Mouse (Mus musculus) hindbrain, embryonic 16.5 days (tissue): ENCODE data around the gene Tcta. TPM values are rescaled to one million over a fixed set of nuclear protein-coding genes. Genes with fewer than 3 reads are reported as not detected.
"Not testable (repeated sequence)": the region's sequence is repeated elsewhere in the genome, so short reads cannot be mapped to it uniquely, and the experiment has no call there.

ENCODE experiments used
- ATAC-seq: fragments of 200-750 bp; cut with Nextera tagmentation; 2 replicates; pipeline ENCODE4 v1.8.0; 2017; ENCODE audit warnings: moderate TSS enrichment, moderate library complexity
- H3K27ac ChIP-seq: fragments of 300-500 bp; sonication (generic); 2 replicates; pipeline ENCODE4 v1.5.1; 2014; ENCODE audit warnings: low read depth, mild to moderate bottlenecking, control low read depth, low read length, moderate library complexity
- H3K27me3 ChIP-seq: fragments of 300-500 bp; sonication (generic); replicated peaks from 2 replicates; pipeline ENCODE4 v1.6.1; 2014; ENCODE audit warnings: low read length; ENCODE audit not compliant: control insufficient read depth, insufficient read depth
- H3K36me3 ChIP-seq: fragments of 300-500 bp; sonication (generic); 2 replicates; pipeline ENCODE4 v1.6.1; 2014; ENCODE audit warnings: mild to moderate bottlenecking, low read length, moderate library complexity, mixed read lengths; ENCODE audit not compliant: control insufficient read depth, insufficient read depth
- H3K4me1 ChIP-seq: fragments of 300-500 bp; sonication (generic); 2 replicates; pipeline ENCODE4 v1.6.1; 2014; ENCODE audit warnings: low read depth, low read length; ENCODE audit not compliant: control insufficient read depth, insufficient read depth
- H3K4me2 ChIP-seq: fragments of 300-500 bp; sonication (generic); 2 replicates; pipeline ENCODE4 v1.6.1; 2014; ENCODE audit warnings: mild to moderate bottlenecking, low read length, control low read depth, moderate library complexity
- H3K4me3 ChIP-seq: fragments of 300-500 bp; sonication (generic); 2 replicates; pipeline ENCODE4 v1.5.1; 2014; ENCODE audit warnings: mild to moderate bottlenecking, low read length, control low read depth, moderate library complexity
- H3K9ac ChIP-seq: fragments of 300-500 bp; sonication (generic); 2 replicates; pipeline ENCODE4 v1.6.1; 2014; ENCODE audit warnings: low read depth, mild to moderate bottlenecking, control low read depth, low read length, moderate library complexity
- H3K9me3 ChIP-seq: fragments of 300-500 bp; sonication (generic); 2 replicates; pipeline ENCODE4 v1.6.1; 2014; ENCODE audit warnings: mild to moderate bottlenecking, low read length, moderate library complexity; ENCODE audit not compliant: control insufficient read depth
- WGBS: fragments of 180-500 bp; shearing (Covaris S2); extraction: QIAGEN DNeasy Blood & Tissue Kit; methylation state at CpG from one replicate; pipeline ENCODE4 v1.1.7; 2014; 5-methylcytosine and 5-hydroxymethylcytosine counted together
- polyA plus RNA-seq: library from polyadenylated mRNA; unstranded; fragments of >200 nt; fragmentation: Nextera tagmentation; extraction: Ambion mirVana; gene quantifications from 2 replicates; pipeline ENCODE4 v1.2.1, GENCODE M21; 2015

The Tcta gene
- polyA plus RNA-seq, 1 experiment from 2014 or later = 57.2 TPM

DNA sequence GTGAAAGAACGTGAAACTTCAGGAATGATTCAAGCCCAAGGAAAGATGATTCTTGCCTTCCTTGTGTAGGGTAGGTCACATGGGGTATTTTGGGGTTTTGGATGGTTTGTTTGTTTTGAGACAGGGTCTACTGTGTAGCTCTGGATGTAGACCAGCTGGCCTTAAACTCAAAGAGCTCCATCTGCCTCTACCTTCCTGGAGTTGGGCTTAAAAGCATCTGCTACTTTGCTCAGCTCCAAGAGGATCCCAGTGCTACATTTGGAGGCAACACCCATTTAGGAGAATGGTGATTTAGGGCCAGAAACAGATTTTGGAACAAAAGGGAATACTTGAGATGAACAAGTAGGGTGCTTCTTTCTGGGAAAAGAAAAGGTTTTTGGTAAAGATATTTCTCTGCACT, 18.8 kb upstream of the Tcta start:
- Histone ChIP-seq H3K9me3 (no peaks in the 10 kb centered on the region), H3K4me2 (no peak overlapping the region), H3K27me3 (no peaks in the 10 kb centered on the region), H3K4me1 (no peaks in the 10 kb centered on the region), H3K4me3 (no peak overlapping the region), H3K9ac (no peak overlapping the region), H3K36me3 (peaks cover 11% of the 10 kb centered on the region), H3K27ac (no peak overlapping the region)
- WGBS = 95% methylated on average over 1 of the region's 1 CpGs
- ATAC-seq = no peak

DNA sequence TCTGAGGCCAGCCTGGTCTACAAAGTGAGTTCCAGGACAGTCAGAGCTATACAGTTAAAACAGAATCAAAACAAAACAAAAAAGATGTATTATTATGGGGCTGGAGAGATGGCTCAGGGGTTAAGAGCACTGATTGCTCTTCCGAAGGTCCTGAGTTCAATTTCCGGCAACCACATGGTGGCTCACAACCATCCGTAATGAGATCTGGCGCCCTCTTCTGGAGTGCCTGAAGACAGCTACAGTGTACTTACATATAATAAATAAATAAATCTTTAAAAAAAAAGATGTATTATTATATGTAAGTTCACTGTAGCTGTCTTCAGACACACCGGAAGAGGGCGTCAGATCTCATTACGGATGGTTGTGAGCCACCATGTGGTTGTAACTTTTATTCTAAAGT, 16.1 kb upstream of the Tcta start:
- not testable (repeated sequence) for H3K36me3 ChIP-seq, H3K27ac ChIP-seq, H3K27me3 ChIP-seq, ATAC-seq, H3K4me2 ChIP-seq, H3K4me1 ChIP-seq, H3K4me3 ChIP-seq, H3K9ac ChIP-seq, H3K9me3 ChIP-seq
- WGBS = 96% methylated on average over 7 of the region's 7 CpGs

DNA sequence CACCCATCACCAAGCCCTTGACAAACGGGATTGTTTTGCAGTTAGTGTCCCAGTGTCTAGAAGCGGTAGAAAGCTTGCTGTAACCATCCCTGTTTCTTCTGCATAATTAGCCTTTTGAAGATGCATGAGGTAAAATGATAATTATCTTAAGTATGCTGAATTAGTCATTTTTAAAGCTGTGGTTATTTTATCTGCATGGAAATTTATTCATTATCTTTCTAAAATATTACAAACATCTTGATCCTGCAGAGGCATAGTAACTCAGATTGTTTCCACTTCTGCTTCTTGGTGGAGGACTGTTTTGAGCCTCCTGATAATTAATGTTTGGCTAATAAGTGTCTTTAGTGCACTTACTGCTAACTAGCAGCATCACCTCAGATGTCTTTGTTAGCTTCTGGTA, 12.5 kb upstream of the Tcta start:
- 77% methylated on average over 2 of the region's 2 CpGs for WGBS
- H3K9ac ChIP-seq = no peak overlapping the region

DNA sequence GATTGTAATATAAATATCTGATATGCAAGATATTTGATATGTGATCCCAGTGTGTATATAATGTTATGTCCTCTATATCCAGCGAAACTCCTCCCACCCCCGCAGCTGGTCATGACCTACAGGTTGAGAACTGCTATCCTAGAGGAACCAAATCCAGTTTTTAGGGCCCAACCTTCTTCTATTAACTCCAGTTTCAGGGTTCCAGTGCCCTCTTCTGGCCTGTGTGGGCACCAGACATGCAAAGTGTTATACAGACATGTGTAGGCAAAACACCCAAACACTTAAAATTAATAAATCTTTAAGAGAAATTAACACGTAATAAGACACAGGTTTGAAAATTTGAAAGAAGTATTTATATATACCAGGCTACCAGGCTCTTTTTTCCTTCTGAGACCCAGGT, 11.6 kb upstream of the Tcta start:
- H3K27me3 ChIP-seq = no peaks in the 10 kb centered on the region
- WGBS = 93% methylated on average over 3 of the region's 3 CpGs
- H3K9ac ChIP-seq = no peak overlapping the region
- no peaks in the 10 kb centered on the region for H3K4me1 ChIP-seq
- no peaks in the 10 kb centered on the region for H3K36me3 ChIP-seq
- H3K9me3 ChIP-seq = no peaks in the 10 kb centered on the region
- no peak overlapping the region for H3K4me3 ChIP-seq
- ATAC-seq = no peak
- no peak overlapping the region for H3K27ac ChIP-seq
- H3K4me2 ChIP-seq = no peak overlapping the region

More for the DNA sequence above, 12.5 kb upstream of the Tcta start:
- no peaks in the 10 kb centered on the region for H3K27me3 ChIP-seq
- H3K9me3 ChIP-seq = no peaks in the 10 kb centered on the region
- H3K4me2 ChIP-seq = no peak overlapping the region
- no peak for ATAC-seq
- H3K4me3 ChIP-seq = no peak overlapping the region
- no peak overlapping the region for H3K27ac ChIP-seq
- no peaks in the 10 kb centered on the region for H3K36me3 ChIP-seq
- H3K4me1 ChIP-seq = no peaks in the 10 kb centered on the region

DNA sequence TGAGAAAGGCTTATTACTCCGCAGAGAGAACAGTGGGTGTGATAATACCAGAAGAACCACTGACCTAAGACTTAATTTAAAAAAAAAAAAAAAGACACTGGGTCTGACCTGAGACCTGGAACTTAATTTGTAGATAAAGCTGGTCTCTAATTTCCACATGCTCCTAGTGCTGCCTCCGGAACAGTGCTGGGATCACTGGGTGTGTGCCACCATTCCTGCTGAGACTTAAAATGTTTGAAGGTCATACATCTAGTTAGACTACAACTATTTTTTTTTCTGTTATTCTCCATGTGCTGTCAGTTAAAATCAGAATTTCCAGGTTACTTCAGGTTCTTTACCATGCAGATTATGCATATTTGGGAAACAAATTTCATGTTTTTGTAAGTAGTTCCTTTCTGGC, 2.2 kb upstream of the Tcta start:
- H3K9me3 ChIP-seq = no peaks in the 10 kb centered on the region
- H3K4me1 ChIP-seq = peaks cover 28% of the 10 kb centered on the region
- WGBS = 67% methylated on average over 2 of the region's 2 CpGs
- H3K27me3 ChIP-seq = no peaks in the 10 kb centered on the region
- H3K27ac ChIP-seq = no peak overlapping the region
- peaks cover 8% of the 10 kb centered on the region for H3K36me3 ChIP-seq
- H3K4me3 ChIP-seq = peak overlapping the region; percentile 79
- peak overlapping the region; percentile 65 for H3K4me2 ChIP-seq
- no peak for ATAC-seq
- no peak overlapping the region for H3K9ac ChIP-seq

DNA sequence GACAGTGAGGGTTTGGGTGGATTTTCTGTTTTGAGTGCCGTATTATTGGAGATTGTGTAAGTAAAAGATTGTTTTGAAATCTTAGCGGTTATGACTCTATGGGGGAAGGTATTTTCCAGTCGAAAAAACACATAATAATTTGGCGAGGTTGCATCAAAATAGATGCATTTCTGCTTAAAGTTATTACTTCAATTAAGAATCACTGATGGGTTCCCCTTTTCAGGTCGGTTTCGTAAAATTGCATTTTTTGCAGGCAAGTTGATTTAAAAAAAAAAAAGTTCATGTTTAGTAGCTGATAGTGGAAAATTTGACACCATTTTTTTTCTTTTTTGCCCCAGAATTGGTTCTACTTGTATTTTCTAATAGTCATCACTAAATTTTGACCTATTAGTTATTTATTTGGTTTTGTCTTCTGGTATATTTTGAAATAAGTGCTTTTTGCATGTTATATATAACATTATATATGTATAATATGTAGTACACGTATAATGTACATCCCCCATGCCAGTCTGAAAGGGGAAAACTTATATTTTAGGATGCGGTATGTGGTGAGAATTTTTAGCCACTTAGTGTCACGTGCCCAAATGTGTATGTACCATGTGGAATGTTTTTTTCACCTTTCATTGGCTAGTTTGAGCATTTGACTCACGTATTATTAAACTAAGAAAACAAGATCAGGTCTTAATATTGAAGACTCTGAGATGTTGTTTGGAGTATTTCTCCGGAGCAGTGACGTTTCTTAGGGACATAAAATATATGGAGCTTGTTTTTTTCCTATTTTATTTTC, 1.3 kb upstream of the Tcta start:
- WGBS = 20% methylated on average over 12 of the region's 12 CpGs
- peaks cover 28% of the 10 kb centered on the region for H3K4me1 ChIP-seq
- H3K27ac ChIP-seq = peak overlapping the region; percentile 100
- H3K4me2 ChIP-seq = peak overlapping the region; percentile 65
- H3K4me3 ChIP-seq = peak overlapping the region; percentile 79
- H3K9me3 ChIP-seq = no peaks in the 10 kb centered on the region
- peak overlapping the region; percentile 97 for H3K9ac ChIP-seq
- H3K27me3 ChIP-seq = no peaks in the 10 kb centered on the region
- no peak for ATAC-seq
- H3K36me3 ChIP-seq = peaks cover 14% of the 10 kb centered on the region

DNA sequence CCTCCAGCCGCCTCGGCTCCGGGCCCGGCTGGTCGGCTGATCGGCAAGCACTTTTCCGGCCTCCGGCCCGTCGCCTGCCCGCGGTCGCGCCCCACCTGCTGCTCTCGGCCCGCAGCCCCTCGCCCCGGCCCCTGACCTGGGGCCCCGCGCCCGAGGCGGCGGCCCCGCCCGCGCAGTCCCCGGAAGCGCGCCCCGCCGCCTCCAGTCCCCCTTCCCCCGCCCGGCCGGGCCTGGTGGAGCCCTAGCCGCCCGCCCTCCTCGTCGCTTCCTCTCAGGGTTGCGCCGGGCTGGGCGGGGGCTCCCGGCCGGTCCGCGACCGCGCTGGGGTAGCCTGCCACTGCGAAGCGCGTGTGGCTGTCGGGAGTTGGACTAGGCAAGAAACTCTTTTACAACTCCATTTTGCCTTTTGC, 616 bp upstream of the Tcta start:
- Histone ChIP-seq H3K36me3 (peaks cover 17% of the 10 kb centered on the region), H3K27me3 (no peaks in the 10 kb centered on the region), H3K4me1 (peaks cover 28% of the 10 kb centered on the region), H3K4me2 (peak overlapping the region; percentile 65), H3K27ac (peak overlapping the region; percentile 100), H3K9me3 (no peaks in the 10 kb centered on the region), H3K9ac (peak overlapping the region; percentile 97), H3K4me3 (peak overlapping the region; percentile 79)
- ATAC-seq = peak; percentile 51
- under 1% methylated on average over 25 of the region's 51 CpGs for WGBS

DNA sequence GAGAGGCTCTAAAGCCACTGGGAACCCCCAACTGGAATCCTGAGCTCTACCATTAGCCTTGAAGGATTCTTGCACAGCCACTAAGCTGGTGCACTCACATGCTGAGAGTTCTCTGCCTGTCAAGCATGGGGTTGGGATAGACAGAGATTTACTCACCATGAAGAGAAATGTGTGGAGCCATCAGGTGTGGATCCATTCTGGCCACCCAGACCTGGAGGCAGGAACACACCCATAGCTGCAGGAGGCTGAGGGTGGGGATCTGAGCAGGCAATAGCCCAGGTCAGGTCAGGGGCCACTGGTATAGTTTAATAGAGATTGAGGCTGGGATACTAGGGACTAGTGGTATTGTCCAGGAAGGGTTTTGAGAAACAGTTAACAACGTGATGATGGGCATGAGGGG, 790 bp downstream of the Tcta start:
- H3K27ac ChIP-seq = peak overlapping the region; percentile 92
- 0% methylated on average over 1 of the region's 1 CpGs for WGBS
- H3K27me3 ChIP-seq = no peaks in the 10 kb centered on the region
- peaks cover 28% of the 10 kb centered on the region for H3K4me1 ChIP-seq
- no peaks in the 10 kb centered on the region for H3K9me3 ChIP-seq
- peak overlapping the region; percentile 90 for H3K9ac ChIP-seq
- peak overlapping the region; percentile 79 for H3K4me3 ChIP-seq
- ATAC-seq = no peak
- peaks cover 19% of the 10 kb centered on the region for H3K36me3 ChIP-seq
- H3K4me2 ChIP-seq = peak overlapping the region; percentile 96

DNA sequence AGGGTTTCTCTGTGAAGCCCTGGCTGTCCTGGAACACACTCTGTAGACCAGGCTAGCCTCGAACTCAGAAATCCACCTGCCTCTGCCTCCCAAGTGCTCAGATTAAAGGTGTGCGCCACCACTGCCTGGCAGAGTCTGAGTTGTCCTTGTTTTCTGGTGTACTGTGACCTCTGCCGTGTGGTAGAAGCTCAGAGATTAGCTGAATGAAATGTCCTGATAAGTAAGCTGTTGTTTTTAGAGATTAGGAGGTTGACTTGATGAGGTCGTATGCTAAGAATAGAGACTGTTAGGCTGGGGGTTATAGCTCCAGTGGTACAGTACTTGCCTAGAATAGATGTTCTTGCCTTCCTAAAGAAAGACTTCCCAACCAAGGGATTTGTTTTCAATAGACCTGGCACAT, 1.2 kb downstream of the Tcta start:
- peak overlapping the region; percentile 90; the same call in 1 of the 2 replicates for H3K9ac ChIP-seq
- H3K4me3 ChIP-seq = peak overlapping the region; percentile 79
- no peaks in the 10 kb centered on the region for H3K9me3 ChIP-seq
- peak overlapping the region; percentile 92; the same call in 1 of the 2 replicates for H3K27ac ChIP-seq
- H3K4me2 ChIP-seq = peak overlapping the region; percentile 96
- ATAC-seq = no peak
- WGBS = 89% methylated on average over 4 of the region's 4 CpGs
- H3K4me1 ChIP-seq = peaks cover 28% of the 10 kb centered on the region
- peaks cover 19% of the 10 kb centered on the region for H3K36me3 ChIP-seq
- no peaks in the 10 kb centered on the region for H3K27me3 ChIP-seq
